8 mouse cellular contexts compared by ENCODE assay signal in genomic region chr19:29249933-29250332, GRCm38 (mm10). TPM values are rescaled to one million over a fixed set of nuclear protein-coding genes. Genes with fewer than 3 reads are reported as not detected.
DNase-seq lines count a peak whose midpoint lies in the region; ATAC-seq lines count a peak whose summit lies in the region.

No protein-coding gene starts in this region.

- H3K4me3 ChIP-seq in heart, embryonic 10.5 days = peak overlapping the region; percentile 89
- peak overlapping the region; percentile 96 for H3K4me3 ChIP-seq in hindbrain, embryonic 13.5 days
- peak overlapping the region; percentile 60 for H3K4me3 ChIP-seq in midbrain, embryonic 12.5 days

- H3K36me3 ChIP-seq in heart, embryonic 10.5 days = no peaks in the 10 kb centered on the region
- H3K36me3 ChIP-seq in hindbrain, embryonic 13.5 days = no peaks in the 10 kb centered on the region
- H3K36me3 ChIP-seq in midbrain, embryonic 12.5 days = no peaks in the 10 kb centered on the region

- ATAC-seq in hindbrain, embryonic 13.5 days (ENCODE audit: low FRiP score) = no peak
- ATAC-seq in midbrain, embryonic 12.5 days (ENCODE audit: low FRiP score, low read depth) = no peak
- no peak for ATAC-seq in frontal cortex, adult (ENCODE audit: low TSS enrichment)

- H3K27ac ChIP-seq in heart, embryonic 10.5 days = no peak overlapping the region
- peak overlapping the region; percentile 98 for H3K27ac ChIP-seq in hindbrain, embryonic 13.5 days
- H3K27ac ChIP-seq in midbrain, embryonic 12.5 days (replicated peaks) = no peak overlapping the region

- DNase-seq in heart, embryonic 10.5 days (ENCODE audit: low spot score) = no peak
- DNase-seq in heart, postnatal 25 days (ENCODE audit: low spot score) = no peak
- DNase-seq in Muller cell, postnatal 12 days (ENCODE audit: inconsistent ontology term) = peak; percentile 34
- DNase-seq in spleen, adult 18-20 months = no peak
- DNase-seq in cerebellum, postnatal 14 days = no peak

- peaks cover 31% of the 10 kb centered on the region for H3K4me1 ChIP-seq in heart, embryonic 10.5 days
- peaks cover 47% of the 10 kb centered on the region for H3K4me1 ChIP-seq in hindbrain, embryonic 13.5 days (replicated peaks)
- peaks cover 32% of the 10 kb centered on the region for H3K4me1 ChIP-seq in midbrain, embryonic 12.5 days

- H3K9ac ChIP-seq in hindbrain, embryonic 13.5 days = peak overlapping the region; percentile 99
- H3K9ac ChIP-seq in midbrain, embryonic 12.5 days (replicated peaks) = peak overlapping the region; percentile 85

- intact Hi-C loops in heart, postnatal 25 days (cut with DNase I) = loop anchor here (5.0 kb wide), 7 partner anchors 48 to 473 kb away; partner anchors contain the start of genes Ak3, Cdc37l1 and Rcl1

- peak overlapping the region; percentile 84 for H3K4me2 ChIP-seq in hindbrain, embryonic 13.5 days
- peak overlapping the region; percentile 71 for H3K4me2 ChIP-seq in midbrain, embryonic 12.5 days (replicated peaks)

- 52% methylated on average over 4 of the region's 4 CpGs for WGBS in heart, embryonic 10.5 days
- 68% methylated on average over 4 of the region's 4 CpGs for WGBS in hindbrain, embryonic 13.5 days
- 65% methylated on average over 4 of the region's 4 CpGs for WGBS in midbrain, embryonic 12.5 days

- no peaks in the 10 kb centered on the region for H3K27me3 ChIP-seq in heart, embryonic 10.5 days (ENCODE audit: insufficient read depth, poor library complexity, severe bottlenecking)
- H3K27me3 ChIP-seq in hindbrain, embryonic 13.5 days = no peaks in the 10 kb centered on the region
- H3K27me3 ChIP-seq in midbrain, embryonic 12.5 days = no peaks in the 10 kb centered on the region

- H3K9me3 ChIP-seq in heart, embryonic 10.5 days = no peaks in the 10 kb centered on the region
- H3K9me3 ChIP-seq in hindbrain, embryonic 13.5 days = no peaks in the 10 kb centered on the region
- H3K9me3 ChIP-seq in midbrain, embryonic 12.5 days = no peaks in the 10 kb centered on the region

RNA-seq across cellular contexts. Expression of gene Jak2, which starts 1.7 kb away (rescaled TPM):
- 7.8 and 8.1 TPM in 2 replicates for polyA plus RNA-seq in heart, embryonic 10.5 days (2016; fragmentation: Nextera tagmentation; extraction: Ambion mirVana)
- total RNA-seq in heart, postnatal 25 days (2021) = 10 to 100 TPM; 16.6 to 17.7 TPM
- 12.1 and 12.3 TPM in 2 replicates for polyA plus RNA-seq in hindbrain, embryonic 13.5 days (2015; fragmentation: Nextera tagmentation; extraction: Ambion mirVana)
- 16.6 and 18.7 TPM in 2 replicates for polyA plus RNA-seq in midbrain, embryonic 12.5 days (2016; fragmentation: Nextera tagmentation; extraction: Ambion mirVana)
